Mouse (Mus musculus): ENCODE results near the gene St6galnac4.

DNA sequence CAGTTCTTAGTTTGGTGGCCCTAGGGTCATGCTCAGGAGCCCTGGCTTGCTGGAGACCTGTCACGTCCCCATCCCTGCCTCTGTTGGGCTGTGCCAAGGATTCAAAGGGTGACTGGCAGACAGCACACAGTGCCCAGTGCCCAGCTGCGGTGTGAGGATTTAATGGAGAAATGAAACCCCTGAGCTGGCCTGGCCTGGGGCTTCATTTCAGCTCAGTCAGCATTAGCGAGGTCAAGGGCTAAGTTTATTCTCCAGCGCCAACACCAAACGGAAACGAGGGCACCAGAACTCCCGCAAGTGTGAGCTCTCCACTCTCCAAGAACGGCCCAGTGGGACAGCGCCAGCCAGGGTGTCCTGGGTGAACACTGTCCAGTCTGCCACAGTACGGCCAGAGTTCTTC is 3.3 kb downstream of the St6galnac4 start:
- TF ChIP-seq CTCF (conservative IDR thresholded peaks at IDR 0.05; ENCODE audit: insufficient read depth, insufficient read length, low read depth, low read length) (no peak), POLR2A (IDR thresholded peaks at IDR 0.05; ENCODE audit: low read depth, low read length) (no peak)

All from kidney, adult 2 months (tissue).